Mouse (Mus musculus): ENCODE results near the gene Arl6ip6. TPM values are rescaled to one million over a fixed set of nuclear protein-coding genes. Genes with fewer than 3 reads are reported as not detected.
A peak's percentile ranks its signal among the peaks of the same experiment; 100 is the strongest.

Gene Arl6ip6
- total and polyA plus RNA-seq, 3 experiments, result 43.8 to 438 (median 53.1) TPM

- TF ChIP-seq ZKSCAN1 (IDR thresholded peaks at IDR 0.05; ENCODE audit: low read depth, low read length), result no peak
Measured at GRCm38 (mm10) chr2:53190684-53191511, 628 bp upstream of the Arl6ip6 start, which contains the start of gene Prpf40a (continued).

DNA sequence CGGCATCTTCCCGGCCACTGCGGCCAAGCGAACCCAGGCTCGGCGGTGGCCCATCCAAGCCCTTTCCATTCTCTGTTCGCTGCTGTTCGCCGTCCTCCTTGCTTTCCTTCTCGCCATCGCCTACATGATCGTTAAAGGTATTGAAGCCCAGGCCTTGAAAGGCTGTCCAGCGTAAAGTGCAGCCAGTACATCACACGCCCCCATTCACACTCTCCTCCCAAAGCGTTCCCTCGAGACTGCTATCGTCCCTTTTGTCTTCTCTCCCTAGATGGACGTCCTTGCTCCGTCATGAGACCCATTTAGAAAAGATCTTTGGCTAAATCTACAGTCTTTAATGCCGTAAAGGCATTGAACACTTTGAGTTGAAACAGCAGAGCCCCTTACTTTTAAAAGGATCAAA is 860 bp downstream of the Arl6ip6 start:
- peak; percentile 61 for DNase-seq (ENCODE audit: low read depth, low spot score)
- Histone ChIP-seq H3K4me1 (ENCODE audit: control insufficient read depth in 1 of 2, insufficient read depth in 2 of 2, low read length in 2 of 2) (peaks cover 8 to 16% of the 10 kb centered on the region in 2 experiments), H3K27ac (ENCODE audit: control insufficient read depth, low read depth, low read length) (peak overlapping the region; percentile 66), H3K9me3 (replicated peaks; ENCODE audit: insufficient read depth, low read length) (no peaks in the 10 kb centered on the region), H3K79me2 (ENCODE audit: control insufficient read depth, insufficient read depth, low read length, poor library complexity) (peaks cover 48% of the 10 kb centered on the region), H3K9ac (ENCODE audit: control insufficient read depth, low read depth, low read length, poor library complexity, severe bottlenecking) (peak overlapping the region; percentile 86), H3K27me3 (ENCODE audit: control insufficient read depth in 1 of 2, insufficient read depth in 2 of 2, low read length in 2 of 2) (no peaks in the 10 kb centered on the region), H3K36me3 (ENCODE audit: control insufficient read depth in 1 of 2, insufficient read depth in 2 of 2, low read length in 2 of 2) (peaks cover 22 to 46% of the 10 kb centered on the region in 2 experiments), H3K4me3 (ENCODE audit: control insufficient read depth in 1 of 2, insufficient read depth in 1 of 2, low read depth in 2 of 2, low read length in 2 of 2) (peak overlapping the region; percentile 66 to 68)
- TF ChIP-seq TBP (IDR thresholded peaks at IDR 0.05; ENCODE audit: low read depth, low read length) (no peak), MXI1 (IDR thresholded peaks at IDR 0.05; ENCODE audit: low read depth, low read length) (peak; percentile 42; the same call in 1 of the 2 replicates)

- TF ChIP-seq ZNF384 (IDR thresholded peaks at IDR 0.05; ENCODE audit: low read depth, low read length) (no peak), POLR2AphosphoS5 (IDR thresholded peaks at IDR 0.05; ENCODE audit: borderline replicate concordance, low read depth, low read length) (no peak), CHD2 (IDR thresholded peaks at IDR 0.05; ENCODE audit: low read length) (no peak), TAL1 (IDR thresholded peaks at IDR 0.05; ENCODE audit: low read length) (no peak), POLR2AphosphoS2 (IDR thresholded peaks at IDR 0.05; ENCODE audit: low read length) (no peak), MAFK (IDR thresholded peaks at IDR 0.05; ENCODE audit: borderline replicate concordance, low read depth, low read length) (no peak), RCOR1 (IDR thresholded peaks at IDR 0.05; ENCODE audit: low read depth, low read length) (no peak), MEF2A (IDR thresholded peaks at IDR 0.05; ENCODE audit: extremely low read depth, insufficient replicate concordance, low read depth, low read length, poor library complexity, severe bottlenecking) (no peak)
- H3K4me3 ChIP-seq (ENCODE audit: control insufficient read depth in 1 of 2, insufficient read depth in 1 of 2, low read depth in 2 of 2, low read length in 2 of 2), result no peak overlapping the region
- H3K4me1 ChIP-seq (ENCODE audit: control insufficient read depth in 1 of 2, insufficient read depth in 2 of 2, low read length in 2 of 2), result peaks cover 6 to 13% of the 10 kb centered on the region in 2 experiments; a peak in 3 of 4 replicates
- H3K9me3 ChIP-seq (replicated peaks; ENCODE audit: insufficient read depth, low read length), result no peaks in the 10 kb centered on the region
- H3K9ac ChIP-seq (ENCODE audit: control insufficient read depth, low read depth, low read length, poor library complexity, severe bottlenecking), result no peak overlapping the region
- DNase-seq (ENCODE audit: low read depth, low spot score), result no peak
- H3K79me2 ChIP-seq (ENCODE audit: control insufficient read depth, insufficient read depth, low read length, poor library complexity), result peaks cover 27% of the 10 kb centered on the region
- no peaks in the 10 kb centered on the region for H3K27me3 ChIP-seq (ENCODE audit: control insufficient read depth in 1 of 2, insufficient read depth in 2 of 2, low read length in 2 of 2)
- H3K27ac ChIP-seq (ENCODE audit: control insufficient read depth, low read depth, low read length), result no peak overlapping the region
- H3K36me3 ChIP-seq (ENCODE audit: control insufficient read depth in 1 of 2, insufficient read depth in 2 of 2, low read length in 2 of 2), result peaks cover 14 to 46% of the 10 kb centered on the region in 2 experiments
Measured at GRCm38 (mm10) chr2:53196431-53196830, 4.9 kb downstream of the Arl6ip6 start.

Measured in MEL (cell line).